Mouse (Mus musculus) T-cell, adult 2 months (primary cell): ENCODE measurements at regions not wholly inside any gene's neighbourhood (a gene's known extent, or its start where the extent isn't known, plus 50 kb on each side); places are given as distances from the start of the nearest gene placed in this dataset.

ENCODE experiments used
- DNase-seq: peaks from one replicate; pipeline ENCODE4 v3.0.0; 2022; ENCODE audit warnings: low spot score

DNA sequence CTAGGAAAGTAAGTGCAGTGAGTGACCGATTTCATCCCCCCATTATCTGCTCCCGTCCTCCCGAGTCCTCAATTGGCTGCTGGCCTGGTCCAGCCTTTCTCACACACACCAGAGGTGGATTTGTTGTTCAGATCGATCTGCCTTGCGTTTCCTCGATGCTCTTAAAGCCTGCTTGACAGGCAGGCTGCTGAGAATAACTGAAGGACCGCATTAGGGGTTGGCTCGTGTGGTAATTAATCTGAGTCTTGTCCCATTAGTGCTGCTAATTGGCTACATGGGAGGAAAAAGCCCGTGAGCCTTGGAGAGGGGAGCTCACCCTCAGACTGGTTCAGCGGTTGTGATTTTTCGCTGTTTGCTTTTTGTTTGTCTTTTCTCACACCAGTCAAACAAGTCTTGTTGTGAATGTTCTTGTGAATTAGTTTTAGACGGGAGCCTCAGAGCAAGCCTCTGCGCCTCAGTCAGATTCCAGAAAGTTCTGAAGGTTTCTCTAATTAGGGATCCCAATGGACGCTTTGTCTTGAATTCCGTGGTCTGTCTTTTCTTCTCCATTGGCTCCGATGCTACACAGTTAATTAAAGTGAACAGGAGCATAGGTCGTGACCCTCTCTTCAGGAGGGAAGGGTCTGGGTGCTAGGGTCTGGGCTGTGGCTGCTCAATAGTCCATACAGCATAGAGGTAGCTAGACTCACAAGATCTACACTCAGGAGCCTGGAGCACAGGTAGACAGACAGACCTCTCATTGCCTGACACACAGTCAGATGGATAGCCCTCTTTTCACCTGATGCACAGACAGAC is 226.1 kb upstream of the BB014433 start:
- DNase-seq = no peak

DNA sequence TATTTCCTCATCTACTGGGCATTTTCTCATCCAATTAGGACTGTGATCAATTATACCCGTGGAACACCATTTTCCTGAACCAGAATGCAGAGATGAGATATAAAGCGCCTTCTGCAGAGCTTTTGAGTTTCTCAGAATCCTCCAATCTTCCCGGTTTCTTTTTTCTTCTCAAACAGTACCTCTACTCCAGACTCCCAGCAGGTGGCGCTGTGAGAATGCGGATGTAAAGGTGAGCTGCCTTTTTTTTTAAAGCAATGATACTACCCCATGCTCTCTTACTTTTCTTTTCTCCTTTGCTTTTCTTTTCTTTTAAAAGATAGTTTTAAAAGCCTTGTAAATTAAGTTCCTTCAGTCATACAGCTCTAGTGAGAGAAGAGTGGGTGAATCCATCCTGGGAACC is 224.4 kb upstream of the BB014433 start:
- no peak for DNase-seq

DNA sequence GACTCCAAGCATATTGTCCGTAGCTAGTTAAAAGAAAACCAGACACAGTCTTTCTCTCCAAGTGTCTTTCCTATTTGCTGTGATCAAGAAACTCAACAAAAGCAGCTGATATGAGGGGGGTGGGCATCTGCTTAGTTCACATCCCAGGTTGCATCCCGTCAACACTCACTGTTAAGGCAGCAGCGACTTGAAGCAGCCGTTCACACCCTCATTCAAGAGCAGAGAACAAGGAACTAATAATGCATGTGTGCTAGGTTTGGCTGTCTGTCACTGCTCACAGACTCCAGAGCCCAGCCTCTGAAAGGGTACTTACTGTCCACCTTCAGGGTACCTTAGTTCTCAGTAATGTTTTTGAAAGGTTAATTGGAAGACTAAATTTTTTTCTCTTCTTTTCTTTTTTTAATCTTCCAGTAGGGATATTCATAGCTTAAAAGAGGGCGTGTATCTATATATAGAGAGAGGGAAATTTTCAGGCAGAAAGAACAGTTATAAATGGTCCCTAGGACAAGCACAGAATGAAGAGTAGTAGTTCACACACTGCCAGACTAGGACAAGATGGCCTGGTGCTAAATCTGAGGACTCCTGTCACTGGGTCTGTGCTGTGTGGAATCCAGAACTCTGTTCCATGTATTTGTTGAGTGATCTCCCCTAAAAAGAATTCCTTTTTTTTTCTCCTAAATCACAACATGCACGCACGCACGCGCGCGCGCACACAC is 199.1 kb upstream of the BB014433 start:
- DNase-seq = no peak

DNA sequence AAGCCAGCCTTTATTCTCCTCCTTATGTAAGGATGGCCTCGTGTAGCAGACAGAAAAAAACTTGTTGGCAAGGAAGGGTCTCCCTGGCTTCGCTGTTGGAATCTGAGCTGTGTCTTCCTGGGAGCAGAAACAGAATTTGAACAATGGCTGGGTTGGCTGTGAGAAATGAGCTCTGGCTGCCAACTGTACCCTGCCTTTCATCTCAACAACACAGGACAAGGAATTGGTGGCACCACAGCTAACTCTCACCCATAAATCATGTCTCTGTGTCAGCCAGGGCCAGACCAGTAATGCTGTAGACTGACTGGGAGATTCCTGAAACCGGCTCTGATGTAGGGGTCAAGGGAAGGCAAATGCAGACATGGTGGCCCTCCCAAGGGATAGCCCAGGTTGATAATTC is 189.5 kb upstream of the BB014433 start:
- no peak for DNase-seq

DNA sequence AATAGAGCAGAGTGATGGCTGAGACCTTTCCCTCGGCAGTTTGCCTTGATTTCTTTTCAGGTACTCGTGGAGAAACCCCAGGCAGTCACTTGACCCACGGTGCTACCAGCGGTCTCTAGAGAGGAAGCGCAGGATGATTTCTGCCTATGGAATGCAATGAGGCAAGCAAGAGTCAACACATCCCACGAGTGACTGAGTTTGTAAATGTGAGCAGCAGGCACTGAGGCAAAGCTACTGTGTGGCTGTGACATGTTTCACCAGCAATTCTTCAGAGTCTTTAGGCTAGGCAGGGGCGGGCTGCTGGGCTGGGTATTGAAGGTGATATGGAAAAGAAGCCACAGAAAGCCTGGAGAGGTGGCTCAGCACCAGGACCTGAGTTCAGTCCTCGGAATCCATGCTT is 187.4 kb upstream of the BB014433 start:
- no peak for DNase-seq

DNA sequence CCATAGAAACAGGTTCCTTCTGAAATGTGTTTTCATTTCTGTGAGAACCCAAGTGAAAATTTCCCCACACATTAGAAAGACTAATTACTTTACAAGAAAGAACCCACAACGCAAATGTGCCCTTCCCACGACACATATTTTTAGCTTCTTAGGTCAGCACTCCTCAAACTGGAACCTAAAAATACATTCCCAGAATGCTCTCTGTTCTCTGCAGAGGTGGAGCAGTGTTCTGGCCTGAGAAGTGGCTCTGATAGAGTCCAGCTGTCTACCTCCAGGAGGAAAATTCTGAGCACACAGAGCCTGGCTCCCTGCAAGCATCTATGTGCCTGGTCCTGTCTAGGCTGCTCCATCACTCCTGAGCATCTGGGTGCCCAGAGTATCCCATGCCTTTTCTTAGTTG is 184.3 kb upstream of the BB014433 start:
- DNase-seq = no peak

DNA sequence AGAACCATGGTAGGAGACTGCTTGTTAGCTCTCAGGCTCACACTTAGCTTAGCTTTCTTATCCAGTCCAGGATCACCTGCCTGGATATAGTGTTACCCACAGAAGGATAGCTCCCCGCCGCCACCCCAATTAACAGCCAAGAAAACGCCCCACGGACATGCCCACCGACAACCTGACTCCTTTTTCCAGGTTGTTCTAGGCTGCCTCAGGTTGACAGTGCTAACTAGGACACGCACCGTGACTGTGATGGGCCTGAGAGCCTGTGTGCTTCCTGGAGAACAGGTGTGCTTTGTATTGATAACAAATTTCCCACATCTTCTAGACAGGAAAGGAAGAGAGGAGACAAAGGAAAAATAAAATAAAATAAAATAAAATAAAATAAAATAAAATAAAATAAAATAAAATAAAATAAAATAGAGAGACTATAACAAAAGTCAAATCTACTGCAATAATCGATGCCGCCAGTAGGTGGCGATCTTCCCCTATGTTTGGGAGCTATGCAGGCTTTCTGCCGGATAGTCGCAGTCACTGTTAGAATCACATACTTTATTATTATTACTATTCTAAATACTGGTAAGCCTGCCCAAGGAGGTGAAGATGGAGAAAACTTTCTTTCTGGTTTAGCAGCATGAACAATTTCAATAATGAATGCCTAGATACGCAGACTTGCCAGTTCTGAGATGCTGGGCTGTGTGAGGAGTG is 175.5 kb upstream of the BB014433 start:
- no peak for DNase-seq

DNA sequence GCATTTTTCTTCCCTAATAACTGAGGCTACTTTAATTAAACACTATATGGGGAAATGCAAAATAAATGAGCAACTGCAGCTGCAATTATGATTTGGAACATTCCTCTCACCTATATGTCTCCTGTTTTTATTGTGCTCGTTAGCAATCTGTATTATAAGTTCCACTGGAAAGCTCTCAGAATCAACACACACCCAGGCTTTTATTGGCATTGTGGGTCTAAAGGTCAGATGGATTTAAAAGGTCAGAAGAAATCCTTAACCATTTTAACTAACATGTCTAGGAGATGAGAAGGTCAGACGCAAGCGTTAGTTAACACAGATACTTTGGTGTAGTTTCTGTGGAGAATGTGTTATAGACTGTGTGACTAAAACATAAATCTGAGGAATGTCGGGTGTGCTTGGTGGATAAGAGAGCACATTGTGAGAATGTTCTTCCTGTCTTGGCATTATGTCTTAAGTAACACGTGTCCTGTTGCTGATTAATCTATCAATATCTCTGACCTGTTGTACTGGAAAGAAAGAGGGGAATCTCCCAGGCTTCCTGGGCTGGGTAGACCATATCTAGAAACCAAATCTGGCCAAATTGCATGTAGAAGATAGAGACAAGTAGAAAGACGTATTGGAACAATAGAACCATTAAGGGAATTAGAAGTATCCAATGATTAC is 164.1 kb upstream of the BB014433 start:
- DNase-seq = no peak

DNA sequence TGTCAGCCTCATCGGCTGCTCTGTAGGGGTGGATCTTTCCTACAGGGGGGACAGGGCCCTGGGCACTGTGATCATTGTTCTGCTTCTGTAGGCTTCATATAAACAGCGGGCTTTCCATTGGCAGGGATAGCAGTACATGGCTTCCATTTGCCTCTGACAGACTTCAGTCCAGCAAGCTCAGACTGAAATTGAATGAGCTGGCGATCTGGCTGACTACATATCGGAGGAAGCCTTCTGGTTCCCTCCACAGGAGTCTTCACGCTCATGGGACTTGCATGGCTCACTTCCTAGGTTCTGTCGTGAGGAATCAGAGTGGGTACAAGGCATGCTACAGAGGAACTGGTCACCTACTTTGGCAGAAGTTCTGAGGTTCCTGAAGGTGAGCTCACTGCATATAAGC is 155.7 kb upstream of the BB014433 start:
- no peak for DNase-seq

DNA sequence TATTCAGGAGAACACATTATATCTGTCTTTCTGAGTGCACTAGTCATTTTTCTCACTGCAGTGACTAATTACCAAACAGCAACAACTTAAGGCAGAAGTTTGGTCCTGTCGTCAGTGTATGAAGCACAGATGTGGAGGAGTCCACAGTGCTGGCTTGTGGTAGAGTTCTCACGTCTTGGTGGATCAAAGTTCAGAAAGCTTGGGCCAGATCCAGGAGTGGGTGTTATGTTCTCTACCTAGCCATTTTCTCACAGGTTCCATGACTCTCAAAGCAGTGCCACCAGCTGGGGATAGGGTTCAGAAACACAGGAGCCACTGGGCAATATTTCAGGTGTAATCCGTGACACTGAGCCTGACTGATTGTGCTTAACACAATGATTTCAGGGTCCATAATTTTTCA is 144.8 kb upstream of the BB014433 start:
- DNase-seq = no peak

DNA sequence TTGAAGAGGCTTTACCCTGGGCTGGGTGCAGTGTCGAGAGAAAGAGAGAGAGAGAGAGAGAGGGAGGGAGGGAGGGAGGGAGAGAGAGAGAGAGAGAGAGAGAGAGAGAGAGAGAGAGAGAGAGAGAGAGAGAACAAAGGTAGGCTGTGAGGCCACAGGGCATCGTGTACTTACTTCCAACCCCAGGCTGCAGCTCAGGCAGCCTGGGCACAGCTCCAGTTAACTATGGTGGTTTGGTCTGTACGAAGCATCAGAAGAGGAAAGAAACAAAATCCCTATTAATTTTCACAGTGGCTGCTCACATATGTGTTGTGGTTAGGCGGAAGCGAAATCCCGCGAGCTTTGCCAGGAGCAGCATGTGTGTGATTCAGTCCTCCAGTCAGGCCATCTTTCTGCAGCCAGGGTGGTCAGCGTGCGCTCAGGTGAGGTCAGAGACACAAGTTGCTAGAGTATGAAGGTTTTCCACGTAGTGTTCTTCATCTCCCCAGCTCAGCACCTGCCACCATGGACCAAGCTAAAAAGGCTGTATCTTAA is 143.3 kb upstream of the BB014433 start:
- DNase-seq = no peak
